Mouse (Mus musculus) frontal cortex, postnatal 36 days (tissue): ENCODE measurements at regions not wholly inside any gene's neighbourhood (a gene's known extent, or its start where the extent isn't known, plus 50 kb on each side); places are given as distances from the start of the nearest gene placed in this dataset.

Experiments
- DNase-seq, 2 experiments: peaks; one replicate each; pipeline ENCODE4 v3.0.0; 2022; ENCODE audit warnings: low spot score in 2 of 2

- no peak for DNase-seq
Measured at GRCm38 (mm10) chr11:20882756-20883155, 51.9 kb upstream of the Lgalsl start.

- DNase-seq: no peak
Measured at GRCm38 (mm10) chr11:20883907-20884306, 53.1 kb upstream of the Lgalsl start.

- no peak for DNase-seq
Measured at GRCm38 (mm10) chr11:20887044-20887443, 56.2 kb upstream of the Lgalsl start.

- DNase-seq: no peak
Measured at GRCm38 (mm10) chr11:20890479-20890878, 59.6 kb upstream of the Lgalsl start.

- no peak for DNase-seq
Measured at GRCm38 (mm10) chr11:20891711-20892110, 60.9 kb upstream of the Lgalsl start.

- DNase-seq: no peak
Measured at GRCm38 (mm10) chr11:20896277-20897123, 65.6 kb upstream of the Lgalsl start.

- DNase-seq: no peak
Measured at GRCm38 (mm10) chr11:20897468-20897867, 66.6 kb upstream of the Lgalsl start.

GRCm38 (mm10) chr11:20898558-20898957 is 67.7 kb upstream of the Lgalsl start:
- no peak for DNase-seq

GRCm38 (mm10) chr11:20899766-20900165 is 68.9 kb upstream of the Lgalsl start:
- DNase-seq: no peak

GRCm38 (mm10) chr11:20902001-20902400 is 71.1 kb upstream of the Lgalsl start:
- no peak for DNase-seq

- DNase-seq: no peak
Measured at GRCm38 (mm10) chr11:20902910-20903309, 72.1 kb upstream of the Lgalsl start.

- DNase-seq: no peak
Measured at GRCm38 (mm10) chr11:20907996-20908395, 77.1 kb upstream of the Lgalsl start.

GRCm38 (mm10) chr11:20908471-20908870 is 77.6 kb upstream of the Lgalsl start:
- no peak for DNase-seq

- no peak for DNase-seq
Measured at GRCm38 (mm10) chr11:20913042-20913441, 82.2 kb upstream of the Lgalsl start.

GRCm38 (mm10) chr11:20913598-20914296 is 82.9 kb upstream of the Lgalsl start:
- peak; percentile 83 to 86 for DNase-seq

- DNase-seq: no peak
Measured at GRCm38 (mm10) chr11:20914297-20914997, 83.6 kb upstream of the Lgalsl start.

GRCm38 (mm10) chr11:20915182-20915602 is 84.3 kb upstream of the Lgalsl start:
- DNase-seq: peak; percentile 69 to 74

- DNase-seq: no peak
Measured at GRCm38 (mm10) chr11:20915687-20916432, 85.0 kb upstream of the Lgalsl start.

- no peak for DNase-seq
Measured at GRCm38 (mm10) chr11:20916473-20916911, 85.6 kb upstream of the Lgalsl start.

- DNase-seq: no peak
Measured at GRCm38 (mm10) chr11:20916961-20917360, 86.1 kb upstream of the Lgalsl start.

GRCm38 (mm10) chr11:20917483-20917882 is 86.6 kb upstream of the Lgalsl start:
- no peak for DNase-seq

- no peak for DNase-seq
Measured at GRCm38 (mm10) chr11:20923115-20923514, 92.3 kb upstream of the Lgalsl start.
